Mouse (Mus musculus): ENCODE measurements around the gene Zfp949.
"Not testable (repeated sequence)": the region's sequence is repeated elsewhere in the genome, so short reads cannot be mapped to it uniquely, and the experiment has no call there.

Gene Zfp949

DNA sequence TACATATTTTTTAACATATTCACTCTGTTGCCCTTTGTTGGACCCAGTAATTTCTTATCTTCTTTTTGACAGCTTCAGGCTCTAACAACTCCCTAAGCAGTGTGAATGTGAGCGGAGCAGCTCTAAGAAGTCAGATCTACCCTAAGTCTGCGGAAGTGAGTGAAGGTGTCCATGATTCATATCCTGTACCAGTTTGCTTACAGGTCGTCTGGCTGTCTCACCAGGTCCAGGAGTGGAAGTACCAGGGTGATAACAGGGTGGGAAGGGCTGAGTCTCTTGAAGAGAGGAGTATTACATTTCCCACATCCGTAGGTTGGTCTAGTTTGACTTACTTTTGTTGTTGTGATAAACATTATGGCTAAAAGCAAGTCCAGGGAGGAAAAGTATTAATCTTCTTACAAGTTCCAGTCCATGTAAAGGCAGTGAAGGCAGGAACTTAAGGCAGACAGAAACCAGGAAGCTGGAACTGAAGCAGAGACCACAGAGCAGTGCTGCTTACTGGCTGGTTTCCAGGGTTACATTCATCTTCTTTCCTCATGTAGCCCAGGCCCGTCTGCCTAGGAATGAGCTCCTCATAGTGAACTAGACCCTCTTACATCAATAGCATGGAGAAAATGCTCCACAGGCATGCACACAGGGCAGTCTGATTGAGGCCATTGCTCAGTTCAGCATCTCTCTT is 8.1 kb upstream of the Zfp949 start:
- DNase-seq (ENCODE audit: low spot score in 2 of 2), result no peak

DNA sequence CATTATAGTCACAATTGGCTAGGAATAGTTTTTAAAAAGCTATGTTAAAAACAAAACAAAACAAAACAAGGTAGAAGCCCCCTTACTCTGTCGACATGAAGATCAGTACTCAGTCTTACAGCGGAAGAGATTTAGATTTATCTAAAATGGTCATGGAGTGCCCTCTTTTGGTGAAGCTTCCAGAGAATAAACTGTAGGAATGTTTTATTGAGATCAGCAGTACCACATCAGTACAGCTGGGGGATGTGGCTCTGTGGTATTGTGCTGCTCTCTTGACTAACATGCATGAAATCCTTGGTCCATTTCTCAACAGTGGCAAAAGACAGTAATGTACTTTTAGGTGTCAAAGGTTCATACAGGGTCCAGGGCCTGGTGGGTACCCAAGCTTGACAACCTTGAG is 5.0 kb upstream of the Zfp949 start:
- no peak for DNase-seq (ENCODE audit: low spot score in 2 of 2)

DNA sequence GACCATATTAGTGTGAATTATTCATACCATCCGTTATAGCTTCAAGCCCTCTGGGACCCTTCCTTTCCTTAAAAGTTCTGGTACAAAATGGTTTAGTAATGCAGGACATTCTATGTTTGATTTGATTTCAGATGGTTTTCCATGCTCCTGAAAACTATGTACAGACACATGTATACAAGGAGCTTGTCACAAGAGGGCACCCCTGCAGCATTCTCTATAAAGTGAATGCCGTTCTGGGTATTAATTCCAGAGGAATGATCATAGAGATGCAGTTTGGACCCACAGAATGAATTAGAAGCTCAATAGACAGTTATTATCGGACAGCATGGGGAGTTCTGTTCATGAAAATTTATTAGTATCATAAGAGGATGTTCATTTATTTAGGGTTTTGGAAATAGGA is 2.3 kb upstream of the Zfp949 start:
- DNase-seq (ENCODE audit: low spot score in 2 of 2), result no peak

DNA sequence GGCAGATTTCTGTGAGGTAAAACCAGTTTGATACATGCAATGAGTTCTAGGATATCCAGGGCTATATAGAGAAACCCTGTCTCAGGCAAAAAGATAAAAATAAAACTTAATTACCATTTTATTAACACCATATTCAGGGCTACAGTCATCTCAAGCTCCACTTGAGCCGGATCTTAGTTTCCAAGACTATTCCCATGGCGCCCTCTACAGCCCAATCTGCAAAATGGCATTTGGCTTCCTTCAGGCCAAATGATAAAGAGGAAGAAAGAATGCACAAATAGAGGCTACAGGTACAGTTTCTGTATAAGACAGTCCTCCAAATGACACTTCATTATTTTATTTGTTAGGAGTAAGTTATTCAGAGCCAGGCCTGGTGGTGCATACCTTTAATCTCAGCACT is 1.7 kb upstream of the Zfp949 start:
- peak in 1 of 2 experiments; percentile 27 for DNase-seq (ENCODE audit: low spot score in 2 of 2)

DNA sequence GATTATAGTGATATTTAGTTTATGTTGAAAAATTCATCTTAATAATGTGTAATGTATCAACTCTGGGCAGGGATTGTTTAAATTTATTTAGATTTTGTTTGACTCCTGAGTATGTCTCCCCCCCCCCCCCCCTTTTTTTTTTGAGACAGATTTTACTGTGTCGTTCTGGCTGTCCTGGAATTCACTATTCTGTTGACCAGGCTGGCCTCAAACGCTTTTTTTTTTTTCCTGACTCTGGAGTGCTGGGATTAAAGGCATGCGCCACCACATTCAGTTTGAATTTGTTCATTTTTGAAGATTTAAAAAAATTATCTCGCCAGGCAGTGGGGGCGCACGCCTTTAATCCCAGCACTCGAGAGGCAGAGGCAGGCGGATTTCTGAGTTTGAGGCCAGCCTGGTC is 1.2 kb upstream of the Zfp949 start:
- no peak for DNase-seq (ENCODE audit: low spot score in 2 of 2)

DNA sequence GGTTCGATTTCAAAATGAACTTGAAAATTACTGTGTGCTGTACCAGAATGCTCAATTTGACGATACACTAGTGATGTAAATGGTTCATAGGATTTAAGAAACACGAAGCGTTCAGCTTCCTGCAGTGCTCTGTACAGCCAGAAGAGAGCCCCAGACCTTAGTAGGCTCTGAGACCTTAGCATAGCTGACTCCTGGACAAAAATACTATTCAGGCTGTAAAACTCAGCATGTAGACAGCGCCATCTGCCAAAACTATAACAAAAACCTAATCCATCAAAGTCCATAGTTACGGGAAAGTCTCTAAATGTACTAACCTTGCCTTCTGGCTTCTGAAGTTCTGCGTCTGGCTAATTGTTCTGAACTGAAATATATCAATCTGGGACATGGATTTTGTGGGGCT is 550 bp upstream of the Zfp949 start:
- DNase-seq (ENCODE audit: low spot score in 2 of 2), result no peak

DNA sequence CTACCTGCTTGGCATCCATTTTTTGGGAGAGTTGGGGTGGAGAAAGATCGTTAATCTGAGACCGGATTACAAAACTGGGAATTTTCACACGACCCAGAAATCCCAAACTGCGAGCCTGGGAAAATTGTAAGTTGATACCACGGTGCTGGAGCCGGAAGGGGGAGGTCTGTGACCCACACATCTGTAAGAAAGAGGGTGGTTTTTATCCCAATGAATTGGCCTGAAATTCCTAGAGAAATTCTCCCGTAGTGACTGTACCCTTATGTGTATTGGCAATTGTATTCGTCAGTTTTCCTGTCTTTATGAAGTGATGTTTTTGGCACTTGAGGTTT is 760 bp downstream of the Zfp949 start:
- no peak for DNase-seq (ENCODE audit: low spot score in 2 of 2)

DNA sequence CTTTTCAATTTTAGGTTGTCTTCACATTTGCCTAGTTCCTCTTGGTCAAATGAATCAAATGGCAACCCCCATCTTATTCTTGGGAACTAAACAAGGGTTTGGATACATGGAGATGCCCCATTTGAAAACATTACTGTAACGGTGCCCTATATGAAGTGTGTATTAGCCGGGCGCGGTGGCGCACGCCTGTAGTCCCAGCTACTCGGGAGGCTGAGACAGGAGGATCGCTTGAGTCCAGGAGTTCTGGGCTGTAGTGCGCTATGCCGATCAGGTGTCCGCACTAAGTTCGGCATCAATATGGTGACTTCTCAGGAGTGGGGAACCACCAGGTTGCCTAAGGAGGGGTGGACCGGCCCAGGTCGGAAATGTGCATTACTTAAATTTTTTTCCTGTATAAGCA is 5.3 kb downstream of the Zfp949 start:
- DNase-seq (ENCODE audit: low spot score in 2 of 2), result no peak

DNA sequence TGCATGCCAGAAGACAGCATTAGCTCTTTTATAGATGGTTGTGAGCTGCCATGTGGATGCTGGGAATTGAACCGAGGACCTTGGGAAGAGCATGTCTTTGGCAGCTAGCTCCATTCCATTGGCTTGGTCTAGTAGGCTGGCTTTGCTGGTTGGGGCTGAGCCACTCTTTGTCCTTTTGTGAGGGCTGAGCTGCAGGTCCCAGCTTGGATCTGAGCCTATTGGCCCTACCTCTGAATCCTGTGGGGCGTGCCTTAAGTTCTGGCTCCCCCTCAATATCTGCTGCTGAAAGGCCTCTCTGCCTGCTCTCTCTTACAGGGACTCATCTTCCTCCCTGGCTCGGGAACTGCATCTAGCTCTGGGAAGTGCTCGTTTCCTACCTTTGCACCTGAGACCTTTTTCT is 10.3 kb downstream of the Zfp949 start:
- DNase-seq (ENCODE audit: low spot score in 2 of 2), result no peak

DNA sequence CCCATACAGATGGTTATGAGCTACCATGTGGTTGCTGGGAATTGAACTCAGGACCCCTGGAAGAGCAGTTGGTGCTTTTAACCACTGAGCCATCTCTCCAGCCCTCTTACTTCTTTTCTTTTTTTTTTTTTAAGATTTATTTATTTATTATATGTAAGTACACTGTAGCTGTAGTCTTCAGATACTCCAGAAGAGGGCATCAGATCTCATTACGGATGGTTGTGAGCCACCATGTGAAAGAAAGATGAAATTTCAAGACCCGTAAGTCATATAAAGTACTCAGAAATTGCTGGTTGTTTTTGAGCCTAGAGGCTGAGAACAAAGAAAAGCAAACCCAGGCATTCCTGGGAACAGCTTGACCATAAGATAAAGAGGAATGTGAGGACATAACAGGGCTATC is 13.7 kb downstream of the Zfp949 start:
- not testable (repeated sequence) for DNase-seq (ENCODE audit: low spot score in 2 of 2)

DNA sequence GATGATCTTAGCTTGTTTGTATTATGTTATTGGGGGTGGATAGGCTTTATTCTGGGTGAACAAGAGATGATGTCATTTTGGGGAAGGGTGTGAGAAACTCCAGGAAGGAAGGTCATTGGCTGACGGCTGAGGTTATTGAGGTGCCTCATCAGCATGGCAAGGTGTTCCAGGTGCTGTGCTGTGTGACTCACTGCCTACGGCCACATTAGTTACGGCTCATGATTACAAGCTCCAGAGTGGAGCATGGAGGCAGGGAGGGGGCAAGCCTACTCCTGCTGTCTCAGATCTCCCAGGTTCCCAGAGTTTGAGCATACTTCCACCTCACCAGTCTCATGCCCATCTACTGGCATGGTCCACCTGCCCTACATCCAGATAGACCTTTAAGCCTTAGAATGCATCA is 22.7 kb downstream of the Zfp949 start:
- not testable (repeated sequence) for DNase-seq (ENCODE audit: low spot score in 2 of 2)

DNA sequence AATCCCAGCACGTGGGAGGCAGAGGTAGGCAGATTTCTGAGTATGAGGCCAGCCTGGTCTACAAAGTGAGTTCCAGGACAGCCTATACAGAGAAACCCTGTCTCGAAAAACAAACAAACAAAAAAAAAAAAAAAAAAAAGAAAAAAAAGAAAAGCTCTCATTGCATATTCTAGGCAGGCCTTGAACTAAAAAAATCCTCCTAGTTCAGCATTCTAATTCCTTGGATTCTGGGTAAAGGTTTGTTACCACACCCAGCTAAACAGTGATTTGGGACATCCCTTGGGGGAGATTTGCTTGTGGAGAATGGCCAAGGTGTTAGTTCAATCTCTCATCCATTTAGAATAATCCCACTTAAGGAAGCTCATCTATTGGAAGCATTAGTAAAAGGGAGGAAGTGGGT is 32.8 kb downstream of the Zfp949 start, which contains the start of gene Trim43a:
Trim43a (plus strand) TSS at position 301 of the 400 bp plus-strand sequence.
- DNase-seq (ENCODE audit: low spot score in 2 of 2), result not testable (repeated sequence)

DNA sequence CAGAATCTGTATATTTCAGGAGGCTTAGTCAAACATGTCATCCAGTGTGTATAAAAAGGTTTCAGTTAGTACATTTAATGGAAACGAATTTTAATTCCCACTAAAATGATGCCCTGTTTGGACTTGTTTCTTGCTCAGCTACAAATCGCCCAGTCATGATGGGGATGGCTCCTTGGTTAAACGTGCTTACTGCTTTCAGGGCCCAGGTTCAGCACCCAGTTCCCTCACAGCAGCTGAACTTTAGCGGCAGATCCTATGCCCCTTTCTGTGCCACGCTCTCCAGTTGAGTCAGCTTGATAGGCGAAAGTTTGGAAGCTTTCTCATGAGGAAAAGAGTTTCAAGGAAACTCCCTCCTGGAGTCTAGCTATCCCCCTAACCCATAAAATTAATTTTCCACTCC is 45.9 kb downstream of the Zfp949 start:
- DNase-seq (ENCODE audit: low spot score in 2 of 2), result not testable (repeated sequence)

DNA sequence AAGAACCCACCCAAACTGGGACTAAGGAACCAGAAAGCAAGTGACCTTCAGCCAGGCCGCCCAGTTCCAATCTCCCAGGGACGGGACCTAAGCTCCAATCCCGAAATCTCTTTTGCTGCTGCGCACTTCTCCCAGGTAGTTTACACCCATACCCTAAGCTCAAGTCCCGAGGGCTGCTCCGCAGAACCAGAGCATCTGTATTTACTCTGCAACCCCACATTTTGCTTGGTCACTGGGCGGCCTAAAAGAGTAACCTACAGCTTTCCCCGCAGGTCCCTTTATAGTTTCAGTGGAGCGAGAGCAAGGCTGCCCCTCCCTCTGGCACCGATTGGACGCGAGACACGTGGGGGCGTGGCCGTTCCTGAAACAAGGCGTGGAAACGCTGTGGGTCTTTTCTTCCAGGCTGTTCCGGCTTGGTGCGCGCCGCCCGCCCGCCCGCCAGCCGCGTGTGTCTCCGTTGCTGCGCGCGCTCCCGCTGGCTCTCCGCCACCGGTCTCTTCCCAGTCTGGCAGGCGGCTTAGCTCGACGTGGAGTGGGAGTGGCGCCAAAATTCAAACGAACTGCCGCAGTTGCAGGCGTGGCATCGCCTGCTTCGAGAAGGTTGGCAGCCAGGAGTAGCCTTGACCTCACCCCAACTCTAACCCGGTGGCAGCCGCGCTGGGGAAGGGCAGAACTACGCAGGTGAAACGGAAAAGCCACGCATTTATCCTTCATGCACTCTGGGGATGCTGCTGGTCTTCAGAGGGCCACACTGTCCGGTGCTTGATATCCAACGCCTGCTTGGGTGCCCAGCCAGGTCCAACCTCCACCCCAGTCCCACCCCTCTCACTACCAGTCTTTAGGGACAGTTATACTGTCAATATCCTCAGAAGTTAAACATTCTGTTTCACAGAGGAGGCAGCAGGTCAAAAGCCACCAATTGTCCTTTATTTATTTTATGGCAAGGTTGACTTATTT is 51.7 kb downstream of the Zfp949 start:
- DNase-seq (ENCODE audit: low spot score in 2 of 2), result peak; percentile 98 to 100

Measured in cerebellum, postnatal 4 days (tissue).